Comparison of ENCODE assay signal across 10 mouse cellular contexts in the genomic region with DNA sequence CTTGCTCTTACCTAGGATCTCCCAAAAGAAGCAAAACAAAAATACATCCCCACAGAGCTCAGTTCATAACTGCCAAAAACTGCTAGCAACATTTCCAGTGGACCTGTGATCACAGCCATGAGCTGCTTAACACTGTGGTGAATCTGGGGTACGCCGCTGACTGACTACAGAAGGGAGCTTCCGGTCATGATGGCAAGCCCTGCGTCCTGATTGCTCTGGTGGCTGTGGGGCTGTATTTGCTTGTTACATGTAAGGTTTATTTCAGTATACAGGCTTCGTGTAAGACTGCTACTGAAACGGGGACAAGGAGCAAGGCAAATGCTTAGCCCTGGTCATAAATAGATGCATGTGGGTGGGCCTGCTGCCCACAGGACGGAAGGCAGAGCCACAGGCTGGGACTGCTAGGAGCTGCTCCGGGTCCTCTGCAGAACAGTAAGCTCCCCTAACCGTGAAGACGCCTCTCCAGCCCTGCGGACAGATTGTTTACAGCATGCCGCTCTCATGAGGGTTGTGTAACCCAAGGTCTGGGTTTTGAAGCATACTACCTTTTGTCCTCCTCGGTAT.
A peak's percentile ranks its signal among the peaks of the same experiment; 100 is the strongest.
DNase-seq lines count a peak whose midpoint lies in the region; ATAC-seq lines count a peak whose summit lies in the region.
"Had no signal": no experiment of that assay in that cellular context is flagged by ENCODE, and none has a peak within 500 bp of the region (broad histone marks: within the 10 kb centered on the region; RNA-seq: fewer than 3 reads in every experiment).

No protein-coding gene starts in this region.

- peak; percentile 48 to 56 for DNase-seq in frontal cortex, postnatal 36 days (ENCODE audit: low spot score in 2 of 2)
- no peak for DNase-seq in frontal cortex, postnatal 14 days (ENCODE audit: low spot score in 2 of 2)
- DNase-seq in right cerebral cortex, adult 2 months (ENCODE audit: low spot score in 2 of 2) = peak; percentile 32 to 56
- no peak for DNase-seq in right cerebral cortex, postnatal 14 days
- DNase-seq in kidney, adult 11 months = no peak
- no peak for DNase-seq in thymus, postnatal 4 days
- DNase-seq: kidney, postnatal 14 days; liver, embryonic 13.5 days had no signal

- H3K9ac ChIP-seq in intestine, embryonic 16.5 days (ENCODE audit: low read depth, low read length) = no peak overlapping the region
- H3K9ac ChIP-seq: liver, embryonic 13.5 days had no signal

- peaks cover 18% of the 10 kb centered on the region for H3K4me1 ChIP-seq in intestine, embryonic 16.5 days (ENCODE audit: control insufficient read depth, insufficient read depth, low read length)

- H3K9me3 ChIP-seq in intestine, embryonic 16.5 days (ENCODE audit: control insufficient read depth, low read length) = no peaks in the 10 kb centered on the region
- H3K9me3 ChIP-seq: liver, embryonic 13.5 days had no signal

- 53% methylated on average over 13 of the region's 13 CpGs for WGBS in intestine, embryonic 16.5 days

- H3K4me3 ChIP-seq in intestine, embryonic 16.5 days (ENCODE audit: low read length) = no peak overlapping the region
- H3K4me3 ChIP-seq: liver, embryonic 13.5 days had no signal

- ATAC-seq in megakaryocyte progenitor cell, adult 5-6 weeks (replicated peaks; ENCODE audit: poor library complexity) = peak; percentile 44
- ATAC-seq in intestine, embryonic 16.5 days = no peak

- no peak overlapping the region for H3K27ac ChIP-seq in intestine, embryonic 16.5 days (ENCODE audit: low read length)
- H3K27ac ChIP-seq: liver, embryonic 13.5 days had no signal

- H3K4me2 ChIP-seq in intestine, embryonic 16.5 days (ENCODE audit: low read depth, low read length) = no peak overlapping the region
- H3K4me2 ChIP-seq: liver, embryonic 13.5 days had no signal

- no peaks in the 10 kb centered on the region for H3K27me3 ChIP-seq in intestine, embryonic 16.5 days (replicated peaks; ENCODE audit: control insufficient read depth, insufficient read depth, low read length)
- H3K27me3 ChIP-seq: liver, embryonic 13.5 days had no signal

- 0 out of 2 replicates have a peak, but pooled peaks cover 1% of the 10 kb centered on the region for H3K36me3 ChIP-seq in intestine, embryonic 16.5 days (ENCODE audit: control insufficient read depth, insufficient read depth, low read length)

Comparison
In these comparisons a context has a peak if more than half of its experiments do, and no peak if none do; other contexts are left out.
1. DNase-seq: peak in frontal cortex, postnatal 36 days (2 of 2) and right cerebral cortex, adult 2 months (2 of 2); none in frontal cortex, postnatal 14 days (0 of 2), right cerebral cortex, postnatal 14 days (single experiment), kidney, adult 11 months (single experiment) and thymus, postnatal 4 days (single experiment).